Mouse (Mus musculus) embryonic facial prominence, embryonic 14.5 days (tissue): ENCODE data around the gene Tcea3. TPM values are rescaled to one million over a fixed set of nuclear protein-coding genes. Genes with fewer than 3 reads are reported as not detected.
A peak's percentile ranks its signal among the peaks of the same experiment; 100 is the strongest.

Experiments
- ATAC-seq: fragments of 200-750 bp; cut with Nextera tagmentation; 2 replicates; pipeline ENCODE4 v1.8.0; 2017; ENCODE audit warnings: low read depth, moderate number of reproducible peaks, moderate TSS enrichment
- DNase-seq: peaks from one replicate; pipeline ENCODE4 v3.0.0-alpha.2; 2015; ENCODE audit warnings: low spot score
- H3K27ac ChIP-seq: fragments of 300-500 bp; sonication (generic); replicated peaks from 2 replicates; pipeline ENCODE4 v1.5.1; 2014; ENCODE audit warnings: low read depth, mild to moderate bottlenecking, low read length, moderate library complexity
- H3K27me3 ChIP-seq: fragments of 300-500 bp; sonication (generic); replicated peaks from 2 replicates; pipeline ENCODE4 v1.6.1; 2014; ENCODE audit warnings: low read length; ENCODE audit not compliant: control insufficient read depth, insufficient read depth
- H3K36me3 ChIP-seq: fragments of 300-500 bp; sonication (generic); 2 replicates; pipeline ENCODE4 v1.6.1; 2014; ENCODE audit warnings: low read length, mixed read lengths; ENCODE audit not compliant: control insufficient read depth, insufficient read depth
- H3K4me1 ChIP-seq: fragments of 300-500 bp; sonication (generic); 2 replicates; pipeline ENCODE4 v1.6.1; 2014; ENCODE audit warnings: antibody characterized with exemption, low read length; ENCODE audit not compliant: control insufficient read depth, insufficient read depth
- H3K4me2 ChIP-seq: fragments of 300-500 bp; sonication (generic); 2 replicates; pipeline ENCODE4 v1.6.1; 2014; ENCODE audit warnings: low read depth, mild to moderate bottlenecking, low read length, moderate library complexity, mixed read lengths
- H3K4me3 ChIP-seq: fragments of 300-500 bp; sonication (generic); 2 replicates; pipeline ENCODE4 v1.5.1; 2014; ENCODE audit warnings: low read depth, mild to moderate bottlenecking, low read length
- H3K9ac ChIP-seq: fragments of 300-500 bp; sonication (generic); 2 replicates; pipeline ENCODE4 v1.6.1; 2014; ENCODE audit warnings: low read depth, mild to moderate bottlenecking, low read length, moderate library complexity, mixed read lengths
- H3K9me3 ChIP-seq: fragments of 300-500 bp; sonication (generic); 2 replicates; pipeline ENCODE4 v1.6.1; 2016; ENCODE audit warnings: low read length; ENCODE audit not compliant: control insufficient read depth
- WGBS: fragments of 180-500 bp; shearing (Covaris S2); extraction: QIAGEN DNeasy Blood & Tissue Kit; methylation state at CpG from one replicate; pipeline ENCODE4 v1.1.7; 2014; 5-methylcytosine and 5-hydroxymethylcytosine counted together
- polyA plus RNA-seq: library from polyadenylated mRNA; unstranded; fragments of >200 nt; fragmentation: Nextera tagmentation; extraction: Ambion mirVana; gene quantifications from 2 replicates; pipeline ENCODE4 v1.2.1, GENCODE M21; 2014

The Tcea3 gene
- polyA plus RNA-seq, 1 experiment from 2014 or later = 27.2 TPM

DNA sequence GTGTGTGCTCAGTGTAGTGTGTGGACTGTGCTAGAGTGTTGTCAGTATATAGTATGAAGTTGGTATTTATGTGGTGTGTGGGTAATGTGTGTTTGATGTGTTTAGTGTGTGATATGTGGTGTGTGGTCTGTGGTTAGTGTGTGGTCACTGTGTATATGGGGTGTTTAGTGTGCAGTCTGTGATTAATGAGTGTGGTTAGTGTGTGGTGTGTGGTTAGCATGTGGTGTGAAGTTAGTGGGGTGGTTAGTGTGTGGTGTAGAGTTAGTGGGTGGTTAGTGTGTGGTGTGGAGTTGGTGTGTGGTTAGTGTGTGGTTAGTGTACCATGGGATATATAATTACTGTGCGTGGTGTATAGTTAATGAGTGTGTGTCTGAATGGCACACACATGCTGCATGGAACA, 21.4 kb downstream of the Tcea3 start:
- Histone ChIP-seq H3K27me3 (no peaks in the 10 kb centered on the region), H3K4me2 (no peak overlapping the region), H3K4me3 (no peak overlapping the region), H3K4me1 (no peaks in the 10 kb centered on the region), H3K9me3 (peaks cover 14% of the 10 kb centered on the region), H3K27ac (no peak overlapping the region), H3K9ac (no peak overlapping the region), H3K36me3 (0 out of 2 replicates have a peak, but pooled peaks cover 4% of the 10 kb centered on the region)
- WGBS = 73% methylated on average over 1 of the region's 1 CpGs
- ATAC-seq (peak; percentile 57; the same call in 1 of the 2 replicates), DNase-seq (no peak)

DNA sequence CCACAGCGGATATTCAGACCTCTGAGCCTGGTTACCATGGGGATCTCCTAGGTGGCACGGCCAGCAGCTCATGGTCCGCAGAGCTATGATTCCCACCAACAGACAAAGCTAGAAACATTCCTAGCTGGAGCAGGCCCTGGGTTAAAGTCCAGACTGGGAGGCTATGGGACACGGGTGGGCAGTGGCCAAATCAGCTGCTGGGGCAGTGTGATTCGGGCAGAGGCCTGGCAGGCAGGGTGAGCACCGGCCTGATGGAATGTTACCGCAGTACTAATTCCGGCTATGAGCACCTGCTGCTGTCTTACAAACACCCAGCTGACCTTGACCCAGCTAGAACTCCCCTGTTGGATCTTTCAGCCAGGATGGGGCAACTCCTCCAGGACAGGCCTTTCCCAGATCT, 23.1 kb downstream of the Tcea3 start:
- Histone ChIP-seq H3K27me3 (no peaks in the 10 kb centered on the region), H3K4me3 (no peak overlapping the region), H3K36me3 (0 out of 2 replicates have a peak, but pooled peaks cover 4% of the 10 kb centered on the region), H3K4me2 (no peak overlapping the region), H3K27ac (no peak overlapping the region), H3K4me1 (no peaks in the 10 kb centered on the region), H3K9ac (no peak overlapping the region), H3K9me3 (peaks cover 17% of the 10 kb centered on the region)
- WGBS = 88% methylated on average over 8 of the region's 8 CpGs
- ATAC-seq (no peak), DNase-seq (no peak)

DNA sequence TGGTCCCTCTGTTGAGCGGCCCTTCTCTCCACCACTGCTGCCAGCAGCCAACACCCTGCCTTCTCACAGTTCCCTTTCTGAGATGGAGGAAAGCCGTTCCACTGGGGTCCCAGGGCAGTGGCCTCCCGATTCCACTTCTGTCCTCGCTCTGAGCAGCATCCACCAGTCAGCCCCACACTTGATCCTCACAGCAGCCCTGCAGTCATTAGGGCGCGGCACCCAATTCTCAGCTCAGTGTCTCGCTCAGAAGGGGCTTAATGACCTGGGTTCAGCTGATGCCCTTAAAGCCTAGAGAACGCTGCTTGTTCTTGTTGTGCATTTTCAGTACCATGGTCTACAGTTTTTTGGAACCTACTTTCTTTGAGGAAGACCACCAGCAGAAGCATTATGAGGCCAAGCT, 33.6 kb downstream of the Tcea3 start:
- 80% methylated on average over 8 of the region's 8 CpGs for WGBS
- no peak for ATAC-seq

DNA sequence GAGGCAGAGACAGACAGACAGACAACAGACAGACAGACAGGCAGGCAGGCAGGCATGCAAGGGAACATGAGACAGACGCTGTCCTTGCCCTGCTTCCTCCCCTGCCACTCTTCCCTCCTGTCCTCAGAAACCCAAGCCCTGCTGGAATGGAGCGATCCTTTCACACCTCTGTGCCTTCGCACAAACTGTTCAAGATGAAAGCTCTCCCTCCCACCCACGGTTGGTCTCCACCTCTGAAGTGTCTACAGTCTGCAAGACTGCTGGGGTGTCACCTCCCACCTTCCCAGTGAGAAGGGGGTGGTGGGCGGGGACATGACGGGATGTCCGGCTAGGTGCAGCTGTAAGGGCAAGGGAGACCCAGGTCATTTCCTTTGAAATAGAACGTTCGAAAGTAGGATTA, 34.1 kb downstream of the Tcea3 start:
- ATAC-seq (no peak), DNase-seq (no peak)
- Histone ChIP-seq H3K9ac (no peak overlapping the region), H3K4me2 (no peak overlapping the region), H3K4me3 (no peak overlapping the region), H3K9me3 (no peaks in the 10 kb centered on the region), H3K36me3 (no peaks in the 10 kb centered on the region), H3K27ac (no peak overlapping the region), H3K27me3 (no peaks in the 10 kb centered on the region), H3K4me1 (peaks cover 28% of the 10 kb centered on the region)
- 54% methylated on average over 9 of the region's 9 CpGs for WGBS

More for the DNA sequence above, 33.6 kb downstream of the Tcea3 start:
- Histone ChIP-seq H3K9me3 (no peaks in the 10 kb centered on the region), H3K27me3 (no peaks in the 10 kb centered on the region), H3K4me3 (no peak overlapping the region), H3K4me1 (peaks cover 25% of the 10 kb centered on the region), H3K4me2 (no peak overlapping the region), H3K9ac (no peak overlapping the region), H3K27ac (no peak overlapping the region), H3K36me3 (no peaks in the 10 kb centered on the region)
- DNase-seq = no peak

DNA sequence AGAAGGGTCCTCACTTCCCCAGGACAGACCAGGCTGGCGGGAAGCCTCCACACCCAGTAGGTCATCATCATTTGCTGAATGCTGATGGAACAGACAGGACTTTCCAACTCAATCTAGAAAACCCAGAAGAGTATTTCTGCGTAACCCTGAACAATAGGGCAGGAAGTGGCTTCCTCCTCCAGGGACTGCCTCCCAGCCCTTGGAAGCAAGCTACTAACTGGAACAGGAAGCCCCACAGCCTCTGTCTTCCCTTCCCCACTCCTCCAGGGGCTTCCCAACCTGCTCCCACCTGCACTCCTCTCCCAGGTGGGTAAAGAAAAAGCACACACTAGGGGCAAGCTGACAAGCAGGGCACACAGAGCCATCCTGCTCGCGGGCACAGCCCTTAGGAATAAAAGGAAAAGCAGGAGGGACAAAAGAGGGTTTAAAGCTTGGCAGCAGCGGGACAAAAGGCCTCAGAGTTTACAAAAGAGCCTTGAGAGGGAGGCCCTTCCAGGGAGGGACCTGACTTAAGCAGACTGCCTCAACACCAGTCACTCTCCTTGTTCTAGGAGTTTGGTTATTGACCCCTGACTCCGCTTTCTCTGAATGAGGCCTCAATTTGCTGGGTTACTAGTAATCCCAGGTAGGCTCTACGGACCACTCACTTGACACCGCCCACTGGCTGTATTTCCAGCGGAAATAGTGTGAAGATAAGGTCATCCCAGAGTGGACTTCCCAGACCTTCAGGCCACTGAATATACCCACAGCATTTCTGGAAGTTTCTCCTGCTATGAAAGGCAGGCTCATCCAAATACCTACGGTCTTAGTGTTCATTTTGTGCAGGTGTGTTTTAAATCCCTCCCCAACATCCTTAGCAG, 35.3 kb downstream of the Tcea3 start:
- 35% methylated on average over 10 of the region's 10 CpGs for WGBS
- no peak overlapping the region for H3K4me2 ChIP-seq
- H3K9ac ChIP-seq = peak overlapping the region; percentile 34; the same call in 1 of the 2 replicates
- H3K4me3 ChIP-seq = no peak overlapping the region
- ATAC-seq (no peak), DNase-seq (peak; percentile 62)
- peaks cover 10% of the 10 kb centered on the region for H3K36me3 ChIP-seq
- H3K9me3 ChIP-seq = no peaks in the 10 kb centered on the region
- peak overlapping the region; percentile 93 for H3K27ac ChIP-seq
- H3K4me1 ChIP-seq = peaks cover 36% of the 10 kb centered on the region
- no peaks in the 10 kb centered on the region for H3K27me3 ChIP-seq

DNA sequence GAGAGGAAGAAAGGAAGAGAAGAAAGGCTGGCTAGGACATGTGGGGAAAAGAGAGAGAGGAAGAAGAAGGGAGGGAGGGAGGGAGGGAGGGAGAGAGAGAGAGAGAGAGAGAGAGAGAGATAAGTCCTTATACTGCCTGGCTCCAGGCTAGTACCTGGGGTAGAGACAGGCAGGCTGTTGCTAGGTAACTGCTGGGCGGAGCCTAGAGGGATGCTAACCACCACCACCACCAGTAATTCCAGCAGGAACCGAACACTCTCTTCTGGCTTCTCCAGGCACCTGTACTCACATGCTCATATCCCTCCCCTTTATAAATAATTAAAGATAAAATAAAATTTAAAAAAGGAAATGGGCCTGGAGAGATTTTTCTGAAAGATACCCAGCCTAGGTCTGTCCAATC, 36.3 kb downstream of the Tcea3 start:
- Histone ChIP-seq H3K36me3 (peaks cover 19% of the 10 kb centered on the region), H3K9ac (peak overlapping the region; percentile 41; the same call in 1 of the 2 replicates), H3K4me3 (no peak overlapping the region), H3K4me2 (peak overlapping the region; percentile 90), H3K9me3 (no peaks in the 10 kb centered on the region; the same call in 1 of the 2 replicates), H3K4me1 (peaks cover 36% of the 10 kb centered on the region), H3K27ac (peak overlapping the region; percentile 93), H3K27me3 (0 out of 2 replicates have a peak, but pooled peaks cover under 1% of the 10 kb centered on the region)
- peak; percentile 44 for DNase-seq
- no peak for ATAC-seq
- 31% methylated on average over 2 of the region's 2 CpGs for WGBS

DNA sequence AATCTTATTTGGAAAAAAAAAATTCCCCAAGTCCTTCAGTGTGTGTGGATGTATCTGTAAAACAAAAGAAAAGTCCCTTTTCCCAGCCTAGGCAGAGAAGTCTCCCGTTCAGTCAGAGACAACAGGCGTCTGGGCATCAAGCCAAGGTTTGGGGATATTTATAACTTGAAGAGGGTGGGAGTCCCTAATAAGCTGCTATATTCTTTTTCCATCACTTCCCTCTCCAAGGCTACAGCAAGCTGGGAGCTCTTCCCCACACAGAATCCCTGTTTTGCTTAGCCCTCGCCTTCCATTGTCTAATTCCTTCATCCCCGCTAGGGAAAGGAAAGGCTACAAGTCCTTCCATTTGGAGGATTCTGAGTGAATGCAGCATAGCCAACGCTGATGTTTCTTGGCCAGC, 36.9 kb downstream of the Tcea3 start, which contains the start of gene Zfp46:
TSS of gene Zfp46 (plus strand) at position 229 of the 400 bp plus-strand sequence.
- Histone ChIP-seq H3K27ac (peak within 1 kb of the TSS; percentile 93), H3K9ac (peak within 1 kb of the TSS; percentile 70), H3K4me3 (peak within 1 kb of the TSS; percentile 61), H3K4me2 (peak within 1 kb of the TSS; percentile 90), H3K9me3 (no peaks in the 10 kb centered on the region; the same call in 1 of the 2 replicates), H3K36me3 (peaks cover 26% of the 10 kb centered on the region), H3K4me1 (peaks cover 36% of the 10 kb centered on the region), H3K27me3 (peaks cover 7% of the 10 kb centered on the region)
- 21% methylated on average over 5 of the region's 5 CpGs for WGBS
- ATAC-seq = no peak
- DNase-seq = peak; percentile 97

DNA sequence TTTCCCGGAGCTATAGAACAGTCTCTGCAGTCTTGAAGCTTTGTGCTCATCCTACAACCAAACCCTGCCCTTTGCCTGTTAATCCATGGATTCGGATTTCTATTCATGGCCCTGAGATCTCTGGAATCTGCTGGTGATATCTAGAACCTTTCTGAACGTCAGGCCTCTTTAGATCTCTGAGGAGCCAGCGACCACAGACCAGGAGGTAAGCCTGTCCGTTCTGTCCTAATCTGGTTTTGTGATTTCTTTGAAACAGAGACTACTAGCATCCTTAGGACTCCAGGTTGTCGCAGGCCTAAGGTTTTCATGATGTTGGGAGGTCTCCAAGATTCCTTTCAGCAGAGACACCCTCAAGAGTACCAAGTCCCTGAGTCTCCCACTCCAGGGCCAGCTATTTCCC, 37.4 kb downstream of the Tcea3 start:
- H3K4me2 ChIP-seq = peak overlapping the region; percentile 90
- H3K27me3 ChIP-seq = peaks cover 10% of the 10 kb centered on the region
- DNase-seq (no peak), ATAC-seq (0 out of 2 replicates have a peak, but pooled peaks have one; percentile 2)
- peaks cover 31% of the 10 kb centered on the region for H3K36me3 ChIP-seq
- H3K9ac ChIP-seq = peak overlapping the region; percentile 70
- 20% methylated on average over 6 of the region's 6 CpGs for WGBS
- peak overlapping the region; percentile 93 for H3K27ac ChIP-seq
- no peaks in the 10 kb centered on the region; the same call in 1 of the 2 replicates for H3K9me3 ChIP-seq
- H3K4me3 ChIP-seq = peak overlapping the region; percentile 61
- peaks cover 36% of the 10 kb centered on the region for H3K4me1 ChIP-seq
